Mouse (Mus musculus) liver, adult 2 months (tissue): ENCODE measurements around the gene Bbs9.

Source experiments
- CTCF ChIP-seq: fragments of 200-500 bp; IDR thresholded peaks from 2 replicates; pipeline ENCODE4 v1.5.1; 2011; ENCODE audit warnings: low read depth, low read length, control low read depth
- POLR2A ChIP-seq: fragments of 200-500 bp; IDR thresholded peaks from 2 replicates; pipeline ENCODE4 v1.6.1; 2011; ENCODE audit warnings: low read length, control low read depth; ENCODE audit not compliant: insufficient read depth; ENCODE audit errors: extremely low read depth

DNA sequence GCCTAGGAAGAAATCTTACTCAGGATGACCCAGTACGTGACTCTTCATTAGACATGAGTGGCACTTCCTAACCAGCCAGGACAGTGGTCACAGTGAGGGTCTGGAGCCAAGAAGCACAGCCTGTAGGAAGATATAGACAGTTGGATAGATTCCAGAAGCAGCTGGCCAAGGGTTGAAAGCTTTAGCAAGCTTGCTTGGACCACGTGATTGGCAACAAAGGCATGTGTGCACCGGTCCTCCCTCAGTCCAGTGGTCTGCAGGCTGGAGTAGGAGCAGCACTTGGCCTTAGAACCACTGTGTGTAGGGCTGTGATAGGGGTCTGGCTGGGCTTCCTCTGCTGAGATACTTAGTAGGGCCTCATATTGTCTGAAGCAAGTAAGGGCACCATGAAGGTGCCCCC, 237.2 kb downstream of the Bbs9 start:
- TF ChIP-seq CTCF = no peak
- no peak for TF ChIP-seq POLR2A
